20 mouse cellular contexts compared by ENCODE assay signal in genomic region chr6:88480421-88480820, GRCm38 (mm10). TPM values are rescaled to one million over a fixed set of nuclear protein-coding genes. Genes with fewer than 3 reads are reported as not detected.
DNase-seq lines count a peak whose midpoint lies in the region; ATAC-seq lines count a peak whose summit lies in the region.
"Had no signal": no experiment of that assay in that cellular context is flagged by ENCODE, and none has a peak within 500 bp of the region (broad histone marks: within the 10 kb centered on the region; RNA-seq: fewer than 3 reads in every experiment).

No protein-coding gene starts in this region.

- H3K36me3 ChIP-seq in embryonic facial prominence, embryonic 10.5 days (replicated peaks): peaks cover 100% of the 10 kb centered on the region

- no peaks in the 10 kb centered on the region for H3K9me3 ChIP-seq in embryonic facial prominence, embryonic 10.5 days
- H3K9me3 ChIP-seq: embryonic facial prominence, embryonic 12.5 days; forebrain, embryonic 13.5 days; forebrain, embryonic 15.5 days had no signal

- no peaks in the 10 kb centered on the region for H3K4me1 ChIP-seq in embryonic facial prominence, embryonic 10.5 days
- H3K4me1 ChIP-seq: embryonic facial prominence, embryonic 12.5 days; forebrain, embryonic 13.5 days had no signal

- DNase-seq in R1 (ENCODE audit: low read depth, low spot score) (peak; percentile 48), ZHBTc4 (ENCODE audit: low read depth, low spot score) (peak; percentile 32)
- no peak for DNase-seq in embryonic facial prominence, embryonic 10.5 days (ENCODE audit: low spot score)
- DNase-seq in urinary bladder, postnatal 36 days (ENCODE audit: low spot score in 2 of 2): no peak
- DNase-seq: adrenal gland, adult 2 months; adrenal gland, postnatal 10 days; adrenal gland, postnatal 25 days; cerebellum, adult 11 months; cerebellum, adult 18-20 months; cerebellum, adult 8-10 months; cerebellum, adult 9-11 months; cerebellum, postnatal 14 days; cerebellum, postnatal 36 days; embryo, embryonic 11 days; forebrain, postnatal 0 days had no signal

- 75% methylated on average over 6 of the region's 6 CpGs for WGBS in embryonic facial prominence, embryonic 10.5 days

- peak; percentile 56; the same call in 1 of the 2 replicates for ATAC-seq in erythroid progenitor cell, adult 5-6 weeks (replicated peaks; ENCODE audit: low FRiP score, poor library complexity, severe bottlenecking)
- ATAC-seq: forebrain, embryonic 13.5 days; forebrain, embryonic 15.5 days; forebrain, postnatal 0 days had no signal

- H3K4me3 ChIP-seq in embryonic facial prominence, embryonic 10.5 days: no peak overlapping the region
- H3K4me3 ChIP-seq: embryonic facial prominence, embryonic 12.5 days; erythroblast, embryonic 14.5 days; forebrain, embryonic 13.5 days; forebrain, embryonic 15.5 days had no signal

- H3K27me3 ChIP-seq in embryonic facial prominence, embryonic 10.5 days (replicated peaks; ENCODE audit: low read depth, poor library complexity, severe bottlenecking): no peaks in the 10 kb centered on the region
- H3K27me3 ChIP-seq: embryonic facial prominence, embryonic 12.5 days; forebrain, embryonic 13.5 days; forebrain, embryonic 15.5 days had no signal

- H3K27ac ChIP-seq in embryonic facial prominence, embryonic 10.5 days (replicated peaks): no peak overlapping the region
- H3K27ac ChIP-seq: embryonic facial prominence, embryonic 12.5 days; forebrain, embryonic 13.5 days; forebrain, embryonic 15.5 days had no signal

RNA-seq across cellular contexts. Expression of gene Ruvbl1, which starts 15.2 kb away (rescaled TPM):
- 26.3 and 27.2 TPM in 2 replicates for total RNA-seq in erythroid progenitor cell, adult 5-6 weeks (2015; ENCODE audit: low replicate concordance)
- total RNA-seq in erythroid progenitor cell, adult 5-6 weeks (2017; ENCODE audit: low replicate concordance): 23.9 and 36.6 TPM in 2 replicates
- 215 and 227 TPM in 2 replicates for polyA plus RNA-seq in embryonic facial prominence, embryonic 10.5 days (2016; fragmentation: Nextera tagmentation; extraction: Ambion mirVana)

RNA-seq across cellular contexts. Expression of gene Eefsec, which starts 34.1 kb away (rescaled TPM):
- 7.2 and 7.5 TPM in 2 replicates for total RNA-seq in erythroid progenitor cell, adult 5-6 weeks (2015; ENCODE audit: low replicate concordance)
- 5.9 and 8.8 TPM in 2 replicates for total RNA-seq in erythroid progenitor cell, adult 5-6 weeks (2017; ENCODE audit: low replicate concordance)
- 44.6 and 45.0 TPM in 2 replicates for polyA plus RNA-seq in embryonic facial prominence, embryonic 10.5 days (2016; fragmentation: Nextera tagmentation; extraction: Ambion mirVana)

RNA-seq across cellular contexts. Expression of gene Sec61a1, which starts 38.3 kb away (rescaled TPM):
- total RNA-seq in erythroid progenitor cell, adult 5-6 weeks (2015; ENCODE audit: low replicate concordance): 61.6 and 77.1 TPM in 2 replicates
- 70.5 and 93.0 TPM in 2 replicates for total RNA-seq in erythroid progenitor cell, adult 5-6 weeks (2017; ENCODE audit: low replicate concordance)
- polyA plus RNA-seq in embryonic facial prominence, embryonic 10.5 days (2016; fragmentation: Nextera tagmentation; extraction: Ambion mirVana): 211 and 222 TPM in 2 replicates

Comparison
In these comparisons a context has a peak if more than half of its experiments do, and no peak if none do; other contexts are left out.
1. DNase-seq: peak in R1 (single experiment) and ZHBTc4 (single experiment); none in embryonic facial prominence, embryonic 10.5 days (single experiment) and urinary bladder, postnatal 36 days (0 of 2).